Mouse (Mus musculus): Measurements from ENCODE around the gene Stat2. TPM values are rescaled to one million over a fixed set of nuclear protein-coding genes. Genes with fewer than 3 reads are reported as not detected.
A peak's percentile ranks its signal among the peaks of the same experiment; 100 is the strongest.
"Not testable (repeated sequence)": the region's sequence is repeated elsewhere in the genome, so short reads cannot be mapped to it uniquely, and the experiment has no call there.

Gene Stat2
- total RNA-seq, 1 experiment from 2014 or later, result 17.5 TPM

DNA sequence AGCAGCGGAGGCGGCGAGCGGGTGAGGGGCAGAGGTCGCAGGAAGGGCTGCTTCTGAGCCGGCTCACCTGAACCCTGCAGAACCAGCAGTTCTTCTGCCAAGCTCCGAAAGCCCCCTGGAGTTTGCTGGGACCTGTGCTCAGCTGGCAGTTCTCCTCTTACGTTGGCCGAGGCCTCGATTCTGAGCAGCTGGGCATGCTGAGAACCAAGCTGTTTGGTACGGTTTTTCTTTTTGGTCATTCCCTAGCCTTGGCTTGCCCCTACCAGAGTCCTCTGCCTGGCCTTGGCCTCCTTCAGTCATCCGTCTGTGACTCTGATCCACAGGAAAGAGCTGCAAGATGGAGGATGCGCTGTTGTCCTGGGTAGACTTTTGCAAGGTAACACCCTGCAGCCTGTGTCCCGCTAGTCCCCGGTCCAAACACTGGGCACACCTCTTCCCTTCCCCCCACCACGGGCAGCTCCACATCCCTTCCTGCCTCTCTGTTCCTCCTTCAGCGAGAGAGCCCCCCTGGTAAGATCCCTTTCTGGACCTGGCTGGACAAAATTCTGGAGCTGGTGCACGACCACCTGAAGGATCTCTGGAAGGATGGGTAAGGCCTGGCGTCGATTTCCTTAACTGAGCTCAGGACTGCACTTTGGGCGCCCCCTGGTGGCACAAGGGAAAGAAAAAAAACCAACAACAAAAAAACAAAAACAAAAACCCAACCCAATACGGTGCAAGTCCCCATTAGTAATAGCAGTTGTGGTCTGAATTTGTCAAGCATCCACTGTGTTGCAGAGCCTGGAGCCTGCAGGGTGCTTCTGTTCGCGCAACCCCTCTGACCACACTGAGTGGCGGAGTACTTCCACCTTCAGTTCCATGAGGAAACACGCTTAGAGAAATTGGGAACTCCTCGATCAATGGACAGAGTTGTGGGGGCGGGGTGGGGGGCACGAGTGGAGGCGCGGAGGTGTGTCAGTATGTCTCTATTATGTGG is 13.5 kb downstream of the Stat2 start:
- ATAC-seq (replicated peaks; ENCODE audit: insufficient number of reproducible peaks, low FRiP score, low TSS enrichment, poor library complexity, severe bottlenecking), result no peak

- ATAC-seq (replicated peaks; ENCODE audit: insufficient number of reproducible peaks, low FRiP score, low TSS enrichment, poor library complexity, severe bottlenecking), result not testable (repeated sequence)
These were observed 20.2 kb downstream of the Stat2 start for GRCm38 (mm10) chr10:128290594-128290993.

DNA sequence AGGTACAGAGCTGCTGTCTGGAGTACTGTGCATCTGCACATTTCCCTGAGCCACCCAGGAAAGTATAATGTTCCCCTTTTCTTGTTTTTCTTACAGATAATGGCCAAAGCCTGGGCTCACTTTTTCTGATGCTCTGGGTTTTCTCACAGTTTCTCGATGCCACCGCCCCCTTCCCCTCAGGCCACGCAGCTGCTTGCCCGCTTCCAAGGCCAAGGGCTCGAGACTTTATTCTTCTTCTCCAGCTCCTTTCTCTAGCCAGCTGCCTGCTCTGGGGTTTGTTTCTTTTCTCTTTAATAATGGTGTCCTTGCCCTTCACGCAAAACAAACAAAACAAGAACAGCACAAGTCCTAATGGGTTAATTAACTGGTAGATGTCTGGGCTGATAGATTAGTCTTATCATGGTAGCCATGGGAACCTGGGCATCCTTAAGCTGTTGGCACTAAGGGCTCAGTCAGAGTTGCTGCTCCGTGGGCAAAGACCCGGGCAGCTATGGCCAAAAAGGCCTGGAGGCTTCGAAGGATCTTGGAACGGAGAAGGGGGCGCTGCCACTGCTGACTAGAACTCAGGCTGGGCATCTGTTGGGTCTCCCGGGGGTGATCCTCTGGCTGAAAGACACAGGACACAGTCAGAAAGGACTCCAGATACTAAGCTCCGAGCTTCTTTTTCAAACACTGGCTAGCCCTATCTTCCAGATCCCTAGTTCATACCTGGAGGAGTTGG is 26.2 kb downstream of the Stat2 start:
- no peak for ATAC-seq (replicated peaks; ENCODE audit: insufficient number of reproducible peaks, low FRiP score, low TSS enrichment, poor library complexity, severe bottlenecking)

DNA sequence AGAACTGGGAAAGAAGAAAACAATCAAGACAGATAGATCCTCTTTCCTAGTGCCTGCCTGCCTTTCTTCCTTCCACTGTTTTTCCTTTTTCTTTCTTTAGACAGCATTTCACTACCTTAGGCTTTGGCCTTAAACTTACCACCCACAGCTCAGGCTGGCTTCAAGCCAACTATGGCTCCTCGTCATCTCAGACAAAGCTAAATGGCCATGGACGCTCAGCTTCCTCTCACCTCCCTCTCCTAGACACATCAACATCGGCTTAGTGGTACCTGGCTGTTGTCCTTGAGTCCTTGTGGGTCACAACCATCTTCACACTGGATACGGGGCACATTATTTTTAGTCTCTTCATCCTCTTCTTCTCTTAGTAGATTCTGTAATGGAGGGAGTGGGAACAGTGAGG is 26.9 kb downstream of the Stat2 start:
- ATAC-seq (replicated peaks; ENCODE audit: insufficient number of reproducible peaks, low FRiP score, low TSS enrichment, poor library complexity, severe bottlenecking), result no peak

DNA sequence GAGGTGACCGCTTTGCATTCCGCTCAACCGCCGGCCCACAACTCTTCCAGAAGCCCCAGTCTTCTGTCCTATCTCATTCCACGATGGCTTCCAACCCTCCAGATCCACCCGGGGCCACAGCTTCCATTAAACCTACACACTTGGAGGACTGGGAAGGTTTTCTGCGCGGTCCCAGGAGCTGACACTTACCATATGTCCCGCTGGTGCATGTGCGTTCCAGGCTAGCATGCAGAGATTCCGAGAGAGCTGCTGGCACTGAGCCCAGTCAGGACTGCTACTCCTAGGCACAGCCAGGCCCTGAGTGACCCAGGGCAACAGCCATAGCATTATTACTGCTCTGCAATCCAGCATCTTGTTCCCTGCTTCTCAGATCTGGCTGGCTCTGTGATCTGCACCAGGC is 27.3 kb downstream of the Stat2 start:
- 0 out of 2 replicates have a peak, but pooled peaks have one; percentile 21 for ATAC-seq (replicated peaks; ENCODE audit: insufficient number of reproducible peaks, low FRiP score, low TSS enrichment, poor library complexity, severe bottlenecking)

- ATAC-seq (replicated peaks; ENCODE audit: insufficient number of reproducible peaks, low FRiP score, low TSS enrichment, poor library complexity, severe bottlenecking), result peak; percentile 38
These were observed 27.9 kb downstream of the Stat2 start for GRCm38 (mm10) chr10:128298243-128298642.

GRCm38 (mm10) chr10:128298702-128299171 is 28.4 kb downstream of the Stat2 start, which contains the start of gene Il23a:
Gene Il23a, minus strand, starts transcription at chr10:128298752.
- no peak for ATAC-seq (replicated peaks; ENCODE audit: insufficient number of reproducible peaks, low FRiP score, low TSS enrichment, poor library complexity, severe bottlenecking)

DNA sequence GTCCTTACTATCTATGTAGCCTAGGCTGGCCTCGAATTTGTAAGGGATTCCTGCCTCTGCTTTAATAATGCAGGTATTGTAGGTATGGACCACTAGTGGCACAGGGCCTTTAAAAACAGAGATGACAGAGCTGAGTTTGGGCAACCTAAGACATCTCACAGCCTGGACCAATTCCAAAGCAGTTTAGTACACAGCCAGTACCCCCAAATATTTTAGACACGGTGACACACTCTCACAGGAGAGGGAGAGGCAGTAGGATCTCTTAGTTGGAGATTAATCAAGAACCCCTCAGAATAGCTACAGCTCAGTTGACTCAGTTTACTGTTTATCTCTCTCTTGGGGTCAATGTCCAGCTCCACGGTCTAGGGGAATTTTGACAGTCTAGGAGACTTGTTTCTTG is 32.0 kb downstream of the Stat2 start:
- ATAC-seq (replicated peaks; ENCODE audit: insufficient number of reproducible peaks, low FRiP score, low TSS enrichment, poor library complexity, severe bottlenecking), result no peak

GRCm38 (mm10) chr10:128302785-128303125 is 32.4 kb downstream of the Stat2 start:
- no peak for ATAC-seq (replicated peaks; ENCODE audit: insufficient number of reproducible peaks, low FRiP score, low TSS enrichment, poor library complexity, severe bottlenecking)

- ATAC-seq (replicated peaks; ENCODE audit: insufficient number of reproducible peaks, low FRiP score, low TSS enrichment, poor library complexity, severe bottlenecking), result peak; percentile 92
These were observed 33.0 kb downstream of the Stat2 start, which contains the start of gene Pan2 for GRCm38 (mm10) chr10:128303126-128304021. Gene Pan2, plus strand, starts transcription at chr10:128303335.

DNA sequence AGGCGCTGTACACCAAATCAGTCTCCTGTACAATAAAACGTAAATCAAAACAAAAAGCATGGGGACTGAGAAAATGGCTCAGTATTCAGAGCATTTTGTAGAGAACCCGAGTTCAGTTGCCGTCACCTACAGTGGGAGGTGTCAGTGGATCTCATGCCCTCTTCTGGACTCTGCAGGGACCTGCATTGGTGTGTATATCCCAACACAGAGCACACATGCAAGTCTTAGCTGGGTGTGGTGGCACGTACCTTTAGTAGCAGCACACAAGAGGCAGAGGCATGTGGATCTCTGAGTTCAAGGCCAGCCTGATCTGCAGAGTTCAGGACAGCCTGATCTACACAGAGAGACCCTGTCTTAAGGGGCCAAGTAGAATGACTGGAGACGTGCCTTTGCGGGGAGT is 39.3 kb downstream of the Stat2 start:
- ATAC-seq (replicated peaks; ENCODE audit: insufficient number of reproducible peaks, low FRiP score, low TSS enrichment, poor library complexity, severe bottlenecking), result no peak

GRCm38 (mm10) chr10:128310177-128310576 is 39.8 kb downstream of the Stat2 start:
- ATAC-seq (replicated peaks; ENCODE audit: insufficient number of reproducible peaks, low FRiP score, low TSS enrichment, poor library complexity, severe bottlenecking), result no peak

DNA sequence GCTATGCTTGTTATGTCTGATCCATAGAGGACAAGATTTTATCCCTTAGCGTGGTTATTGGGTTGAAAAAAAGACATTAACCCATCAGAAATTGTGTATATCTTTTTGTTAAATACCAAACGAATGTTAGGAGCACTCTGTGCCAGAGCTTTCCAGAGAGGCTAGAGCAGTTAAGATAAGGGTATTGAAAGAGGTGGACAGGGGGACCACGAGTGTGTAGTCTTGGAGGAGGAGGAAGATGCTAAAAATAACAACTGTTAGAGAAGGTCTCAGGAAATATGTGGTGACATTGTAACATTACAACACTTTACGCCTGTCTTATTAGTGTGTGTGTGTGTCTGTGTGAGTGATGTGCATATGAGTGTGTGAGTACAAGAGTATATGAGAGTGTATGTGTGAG is 40.5 kb downstream of the Stat2 start:
- no peak for ATAC-seq (replicated peaks; ENCODE audit: insufficient number of reproducible peaks, low FRiP score, low TSS enrichment, poor library complexity, severe bottlenecking)

DNA sequence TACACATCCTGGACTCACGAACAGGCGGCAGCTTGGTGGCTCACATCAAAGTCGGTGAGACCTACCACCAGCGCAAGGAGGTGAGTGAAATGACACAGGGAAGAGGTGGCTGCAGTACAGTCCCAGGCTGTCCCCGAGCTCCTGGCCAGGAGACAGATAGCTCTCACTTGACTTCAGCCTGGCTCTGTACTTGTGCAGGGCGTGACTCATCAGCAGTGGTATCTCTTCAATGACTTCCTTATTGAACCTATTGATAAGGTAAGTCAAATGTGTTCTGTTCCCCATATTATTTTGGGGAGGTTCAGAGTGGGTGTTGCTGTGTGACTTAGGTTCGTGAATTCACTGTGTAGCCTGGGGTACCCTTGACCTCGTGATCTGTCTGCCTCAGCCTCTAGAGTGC is 45.2 kb downstream of the Stat2 start:
- ATAC-seq (replicated peaks; ENCODE audit: insufficient number of reproducible peaks, low FRiP score, low TSS enrichment, poor library complexity, severe bottlenecking), result no peak

DNA sequence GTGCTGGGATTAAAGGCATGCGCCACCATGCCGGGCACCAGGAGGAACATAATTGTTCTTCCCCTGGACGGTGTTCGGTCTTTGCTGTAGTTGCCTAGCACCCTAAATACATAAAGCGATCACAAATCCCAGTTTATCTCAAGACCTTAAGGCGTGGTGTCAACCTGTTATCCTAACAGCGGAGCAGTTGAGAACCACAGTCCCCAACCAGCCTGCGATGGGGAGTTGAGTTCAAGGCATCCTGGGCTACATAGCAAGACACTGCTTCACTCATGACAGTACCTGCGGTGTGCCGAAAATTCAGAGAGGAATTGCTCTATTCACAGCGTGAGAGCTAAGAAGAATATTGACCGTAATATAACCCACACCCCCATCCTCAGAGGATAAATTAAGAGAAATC is 51.3 kb downstream of the Stat2 start:
- no peak for ATAC-seq (replicated peaks; ENCODE audit: insufficient number of reproducible peaks, low FRiP score, low TSS enrichment, poor library complexity, severe bottlenecking)

DNA sequence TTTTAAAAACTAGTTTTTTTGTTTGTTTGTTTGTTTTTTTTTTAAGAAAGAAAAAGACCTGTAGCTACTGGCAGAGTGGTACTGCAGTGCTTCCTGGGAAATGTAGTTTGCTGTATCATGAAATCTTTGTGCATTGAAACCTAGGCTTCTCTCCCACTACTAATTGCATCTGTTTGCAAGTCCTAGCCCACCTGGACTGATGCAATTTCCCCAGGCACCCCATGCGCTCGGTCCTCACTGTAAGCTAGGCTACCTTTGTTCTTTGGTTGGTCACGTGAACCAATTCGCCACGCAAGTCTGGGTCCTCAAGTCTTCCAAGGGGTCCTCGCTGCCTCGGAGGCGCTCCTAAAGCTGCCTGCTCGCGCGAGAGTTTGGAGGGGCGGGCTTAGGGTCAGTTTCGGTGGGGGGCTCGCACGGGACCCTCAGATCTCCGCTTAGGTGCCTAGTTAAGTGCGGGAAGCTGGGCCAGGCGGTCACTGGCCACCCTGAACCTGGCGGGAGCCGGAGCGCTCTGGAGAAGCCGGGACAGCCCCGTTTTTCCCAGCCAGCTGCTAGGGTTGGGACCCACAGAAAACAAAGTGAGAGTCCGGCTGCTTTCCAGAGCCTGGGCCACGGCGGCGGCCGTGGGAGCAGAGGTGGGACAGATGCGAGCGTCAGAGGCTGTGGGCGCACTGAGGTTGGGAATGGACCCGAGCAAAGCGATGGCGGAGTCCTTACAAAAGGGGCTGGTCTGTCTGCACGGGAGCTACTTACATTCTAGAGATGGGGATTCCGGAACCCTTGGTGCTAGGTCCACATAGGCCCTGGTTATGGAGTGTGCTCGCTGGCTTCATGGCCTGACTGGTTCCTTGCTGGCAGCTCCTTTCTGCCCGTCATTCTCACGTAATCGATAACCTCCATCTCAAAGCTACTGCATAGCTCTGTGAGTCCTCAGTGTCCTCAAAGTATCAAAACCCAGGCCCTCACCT is 52.1 kb downstream of the Stat2 start, which contains the start of gene Cnpy2:
Gene Cnpy2 (plus strand): TSS at position 319 of the 968 bp plus-strand sequence.
- peak; percentile 82 for ATAC-seq (replicated peaks; ENCODE audit: insufficient number of reproducible peaks, low FRiP score, low TSS enrichment, poor library complexity, severe bottlenecking)

GRCm38 (mm10) chr10:128323516-128323915 is 53.2 kb downstream of the Stat2 start:
- no peak for ATAC-seq (replicated peaks; ENCODE audit: insufficient number of reproducible peaks, low FRiP score, low TSS enrichment, poor library complexity, severe bottlenecking)

Data from monocyte, adult 5-6 weeks (primary cell).